ENCODE assay signal across 10 mouse cellular contexts in genomic region chr6:54119885-54120666, GRCm38 (mm10).
DNase-seq lines count a peak whose midpoint lies in the region; ATAC-seq and TF ChIP-seq lines count a peak whose summit lies in the region.
"Had no signal": no experiment of that assay in that cellular context is flagged by ENCODE, and none has a peak within 500 bp of the region (broad histone marks: within the 10 kb centered on the region; RNA-seq: fewer than 3 reads in every experiment).

No protein-coding gene starts in this region.

- no peak overlapping the region for H3K4me3 ChIP-seq in layer of hippocampus, adult 2 months
- no peak overlapping the region for H3K4me3 ChIP-seq in stomach, embryonic 15.5 days (replicated peaks)
- no peak overlapping the region for H3K4me3 ChIP-seq in lung, postnatal 0 days (ENCODE audit: low read depth, low read length)
- H3K4me3 ChIP-seq: neural tube, embryonic 12.5 days had no signal

- WGBS in stomach, embryonic 15.5 days, result 37% methylated on average over 13 of the region's 13 CpGs
- 34% methylated on average over 13 of the region's 13 CpGs for WGBS in lung, postnatal 0 days

- peak; percentile 18 for TF ChIP-seq CTCF in layer of hippocampus, adult 2 months (conservative IDR thresholded peaks at IDR 0.05)
- no peak for TF ChIP-seq CTCF in lung, postnatal 0 days (IDR thresholded peaks at IDR 0.05)

- peak overlapping the region; percentile 36; the same call in 1 of the 2 replicates for H3K27ac ChIP-seq in layer of hippocampus, adult 2 months
- H3K27ac ChIP-seq in stomach, embryonic 15.5 days, result peak overlapping the region; percentile 38
- no peak overlapping the region for H3K27ac ChIP-seq in lung, postnatal 0 days (ENCODE audit: low read length)
- H3K27ac ChIP-seq: kidney, postnatal 0 days; neural tube, embryonic 12.5 days had no signal

- no peaks in the 10 kb centered on the region for H3K36me3 ChIP-seq in stomach, embryonic 15.5 days
- H3K36me3 ChIP-seq in lung, postnatal 0 days (ENCODE audit: insufficient read depth, low read length), result no peaks in the 10 kb centered on the region
- H3K36me3 ChIP-seq: neural tube, embryonic 12.5 days had no signal

- no peaks in the 10 kb centered on the region for H3K27me3 ChIP-seq in stomach, embryonic 15.5 days (replicated peaks)
- 0 out of 2 replicates have a peak, but pooled peaks cover 7% of the 10 kb centered on the region for H3K27me3 ChIP-seq in lung, postnatal 0 days (replicated peaks; ENCODE audit: insufficient read depth, low read length)
- H3K27me3 ChIP-seq: neural tube, embryonic 12.5 days had no signal

- TF ChIP-seq EP300 in lung, postnatal 0 days (IDR thresholded peaks at IDR 0.05), result no peak

- H3K9me3 ChIP-seq in stomach, embryonic 15.5 days, result no peaks in the 10 kb centered on the region
- no peaks in the 10 kb centered on the region for H3K9me3 ChIP-seq in lung, postnatal 0 days (ENCODE audit: low read length)
- H3K9me3 ChIP-seq: neural tube, embryonic 12.5 days had no signal

- H3K4me1 ChIP-seq in stomach, embryonic 15.5 days, result peaks cover 7% of the 10 kb centered on the region; the same call in 1 of the 2 replicates
- 0 out of 2 replicates have a peak, but pooled peaks cover 3% of the 10 kb centered on the region for H3K4me1 ChIP-seq in lung, postnatal 0 days (ENCODE audit: insufficient read depth, low read depth, low read length)

- H3K9ac ChIP-seq in stomach, embryonic 15.5 days, result no peak overlapping the region
- H3K9ac ChIP-seq in lung, postnatal 0 days (replicated peaks; ENCODE audit: low read depth), result no peak overlapping the region
- H3K9ac ChIP-seq: neural tube, embryonic 12.5 days had no signal

- DNase-seq in spleen, postnatal 36 days (ENCODE audit: low spot score in 2 of 2), result peak; percentile 67 to 69
- no peak for DNase-seq in spleen, postnatal 14 days (ENCODE audit: low spot score in 2 of 2)
- peak; percentile 51 for DNase-seq in embryo, embryonic 11 days
- peak in 1 of 2 experiments; percentile 12 for DNase-seq in layer of hippocampus, adult 2 months (ENCODE audit: low spot score in 2 of 2)
- DNase-seq in lung, postnatal 0 days (ENCODE audit: low spot score), result no peak
- DNase-seq in ovary, postnatal 10 days (ENCODE audit: low spot score), result no peak
- no peak for DNase-seq in adrenal gland, postnatal 14 days

- H3K4me2 ChIP-seq in stomach, embryonic 15.5 days, result no peak overlapping the region
- no peak overlapping the region for H3K4me2 ChIP-seq in lung, postnatal 0 days (replicated peaks; ENCODE audit: low read depth, low read length)
- H3K4me2 ChIP-seq: neural tube, embryonic 12.5 days had no signal

- 0 out of 2 replicates have a peak, but pooled peaks have one; percentile 43 for ATAC-seq in stomach, embryonic 15.5 days (ENCODE audit: insufficient read depth, low FRiP score, low read depth)
- ATAC-seq in lung, postnatal 0 days, result no peak

Comparison
In these comparisons a context has a peak if more than half of its experiments do, and no peak if none do; other contexts are left out.
1. DNase-seq: peak in spleen, postnatal 36 days (2 of 2) and embryo, embryonic 11 days (single experiment); none in spleen, postnatal 14 days (0 of 2), lung, postnatal 0 days (single experiment), ovary, postnatal 10 days (single experiment) and adrenal gland, postnatal 14 days (single experiment).